Mouse (Mus musculus) large intestine, adult 2 months (tissue): ENCODE measurements around the gene Dtx3l. TPM values are rescaled to one million over a fixed set of nuclear protein-coding genes. Genes with fewer than 3 reads are reported as not detected.
"Not testable (repeated sequence)": the region's sequence is repeated elsewhere in the genome, so short reads cannot be mapped to it uniquely, and the experiment has no call there.

ENCODE experiments used
- DNase-seq: peaks from one replicate; pipeline ENCODE4 v3.0.0-alpha.2; 2012; ENCODE audit warnings: low read depth, low spot score
- WGBS: fragments of 180-500 bp; shearing (Covaris S2); methylation state at CpG from one replicate; pipeline ENCODE4 v1.1.7; 2018; 5-methylcytosine and 5-hydroxymethylcytosine counted together
- polyA plus RNA-seq: library from polyadenylated mRNA; depleted of rRNA; stranded (reverse); fragments of >200 nt; gene quantifications from 2 replicates; pipeline ENCODE4 v1.2.3, GENCODE M21; 2012; rRNA removed

Dtx3l gene
- polyA plus RNA-seq = 19.4 and 30.1 TPM in 2 replicates

DNA sequence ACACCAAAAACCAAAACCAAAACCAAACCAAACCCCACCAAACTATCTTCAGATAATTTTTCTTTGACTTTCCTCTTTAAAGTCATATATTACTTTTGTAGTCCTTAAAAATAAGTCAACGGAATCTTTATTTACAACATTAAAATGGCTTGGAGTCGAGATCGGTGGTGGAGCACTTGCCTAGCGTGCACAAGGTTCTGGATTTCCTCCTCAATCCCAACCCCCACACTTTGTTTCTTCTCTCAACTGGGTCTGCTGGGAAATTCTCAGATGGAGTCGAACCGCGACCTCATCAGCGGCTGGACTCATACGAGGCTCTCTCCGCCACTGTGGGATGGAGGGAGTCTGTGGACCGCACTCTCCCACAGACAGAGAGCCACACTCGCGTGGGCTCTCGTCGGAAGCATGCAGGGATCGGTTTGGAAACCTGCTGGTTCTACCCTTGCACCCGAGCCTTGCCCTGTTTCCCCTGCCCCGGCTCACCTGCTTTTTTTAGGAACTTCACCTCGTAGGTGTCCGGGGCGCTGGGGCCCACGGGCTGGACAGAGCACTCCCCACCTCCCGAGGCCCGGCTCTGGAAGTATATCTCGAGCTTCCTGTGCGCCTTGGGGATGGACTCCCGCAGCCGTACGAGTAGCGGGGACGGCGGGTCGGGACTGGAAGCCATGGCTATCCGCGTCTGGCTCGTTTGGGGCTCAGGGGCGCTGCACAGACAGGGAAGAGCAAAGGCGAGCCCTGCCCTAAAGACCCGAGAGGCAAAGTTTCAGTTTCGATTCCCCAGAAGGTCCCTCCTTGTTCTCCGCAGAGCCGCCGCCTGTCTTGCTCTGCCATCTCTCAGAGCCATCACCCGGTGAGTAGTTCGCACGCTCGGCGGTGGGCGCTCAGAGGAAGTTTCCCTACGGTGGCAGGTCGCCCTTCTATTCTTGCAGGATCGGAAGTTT, at the start of gene Dtx3l, which contains the start of gene Parp9:
TSS of gene Dtx3l (minus strand) at position 941 of the 941 bp plus-strand sequence.
TSS of gene Parp9 (plus strand) at position 260 of the 941 bp plus-strand sequence.
- no peak for DNase-seq
- under 1% methylated on average over 52 of the region's 52 CpGs for WGBS

DNA sequence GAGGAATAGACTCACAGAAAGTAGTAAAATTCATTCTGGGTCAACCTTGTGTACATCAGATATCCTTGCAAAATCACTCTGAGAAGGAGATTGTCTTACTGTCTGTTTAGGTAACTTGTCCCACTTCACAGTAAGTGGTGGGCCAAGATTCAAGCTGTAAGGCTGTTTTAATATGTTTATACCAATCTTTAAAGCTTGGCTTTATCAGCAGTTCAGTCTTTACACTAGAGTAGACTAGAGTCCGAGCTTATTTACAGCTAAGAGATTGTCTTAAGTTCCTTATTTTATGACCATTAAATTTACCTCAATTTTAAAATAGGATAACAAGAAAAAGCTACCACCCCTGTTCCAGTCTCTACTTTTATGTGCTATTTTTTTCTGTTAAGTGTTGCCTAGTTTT, 49.0 kb upstream of the Dtx3l start:
- 24% methylated on average over 1 of the region's 1 CpGs for WGBS

DNA sequence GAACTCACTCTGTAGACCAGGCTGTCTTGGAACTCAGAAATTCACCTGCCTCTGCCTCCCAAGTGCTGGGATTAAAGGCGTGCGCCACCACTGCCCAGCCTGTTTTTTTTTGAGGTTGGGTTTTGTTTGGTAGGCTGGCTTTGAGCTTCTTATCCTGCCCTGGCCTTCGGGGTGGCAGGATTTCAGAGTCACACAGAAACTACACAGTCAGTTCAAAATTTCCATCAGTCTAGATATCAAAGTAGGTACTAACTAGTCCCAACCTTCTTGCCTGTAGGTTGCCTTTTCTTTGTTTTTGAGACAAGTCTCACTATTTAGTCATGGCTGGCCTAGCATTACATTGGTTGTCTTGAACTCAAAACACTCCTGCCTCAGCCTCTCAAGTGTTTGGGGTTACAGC, 45.5 kb upstream of the Dtx3l start:
- WGBS = 22% methylated on average over 3 of the region's 3 CpGs
- no peak for DNase-seq

More for the DNA sequence above, 49.0 kb upstream of the Dtx3l start:
- DNase-seq = no peak

DNA sequence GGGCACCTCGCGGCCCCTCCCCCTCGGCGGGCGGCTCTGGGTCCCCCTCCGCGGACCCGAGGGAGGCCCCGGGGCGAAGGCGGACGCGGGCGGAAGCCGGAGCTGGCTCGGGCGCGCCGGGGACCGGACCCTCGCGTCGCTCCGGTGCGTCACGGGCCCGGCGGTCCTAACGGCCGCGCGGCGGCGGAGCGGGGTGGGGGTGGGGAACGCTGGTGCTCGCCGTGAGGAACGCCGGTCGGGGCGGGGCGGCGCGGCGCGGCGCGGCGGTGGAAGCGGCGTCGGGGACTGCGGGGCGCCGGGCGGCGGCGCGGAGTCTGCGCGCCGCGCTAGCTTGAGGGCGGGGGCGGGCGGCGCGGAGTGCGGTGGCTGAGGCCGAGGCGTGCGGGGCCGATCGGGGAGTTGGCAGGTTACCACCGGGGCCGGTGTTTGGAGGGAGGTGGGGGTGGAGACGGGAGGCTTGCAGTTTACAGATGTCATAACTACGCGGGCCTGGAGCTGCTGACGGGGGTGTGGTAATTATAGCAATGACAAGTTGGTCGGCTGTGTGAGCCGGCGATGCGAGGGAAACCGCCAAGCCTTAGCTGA, 44.7 kb upstream of the Dtx3l start:
- no peak for DNase-seq
- WGBS = under 1% methylated on average over 72 of the region's 86 CpGs

DNA sequence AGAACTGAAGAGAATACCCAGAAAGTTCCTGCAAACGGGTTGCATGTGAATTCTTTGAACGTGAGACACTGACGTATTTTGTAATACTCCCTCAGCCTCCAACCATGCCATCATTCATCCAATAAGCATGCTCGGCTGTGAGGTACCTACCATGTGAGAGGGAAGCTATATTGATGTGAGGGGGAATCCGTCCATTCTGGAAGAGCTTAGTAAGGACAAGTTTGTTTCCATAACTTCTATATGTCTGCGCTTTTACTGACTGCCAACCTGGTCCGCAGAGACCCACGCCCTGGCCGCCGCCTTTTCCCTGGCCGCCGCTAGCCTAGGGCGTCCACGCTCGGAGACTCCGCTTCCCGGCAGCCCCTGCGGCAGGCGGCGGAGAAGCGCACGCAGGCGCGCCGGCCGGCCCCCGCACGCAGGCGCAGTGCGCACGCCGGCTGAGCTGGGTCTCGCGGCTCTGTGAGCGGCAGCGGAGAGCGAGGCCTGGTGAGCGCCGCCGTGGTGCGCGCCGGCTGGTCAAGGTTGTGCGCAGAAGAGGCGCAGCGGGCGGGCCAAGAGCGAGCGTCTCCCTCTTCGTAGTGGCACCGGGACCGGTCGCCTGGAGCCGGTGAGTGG, 44.1 kb upstream of the Dtx3l start:
- 1% methylated on average over 54 of the region's 54 CpGs for WGBS
- peak; percentile 61 for DNase-seq

DNA sequence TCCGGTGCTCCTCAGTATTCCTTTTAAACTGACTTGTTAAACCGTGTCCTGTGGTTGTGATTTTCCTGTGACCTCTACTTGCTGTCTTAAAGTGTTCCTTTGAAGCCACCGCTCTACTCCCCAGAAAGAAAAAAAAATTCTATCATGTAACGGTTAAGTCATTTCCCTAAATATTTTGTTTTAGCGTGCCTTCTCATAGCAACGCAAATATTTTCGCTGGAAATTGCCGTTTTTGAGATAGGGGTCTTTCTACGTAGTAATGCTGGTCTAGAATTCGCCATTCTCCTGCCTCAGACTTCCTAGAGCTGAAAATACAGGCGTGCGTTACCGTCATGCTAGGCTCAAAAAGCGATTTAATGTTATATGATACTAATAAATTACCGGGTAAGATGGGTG, 43.6 kb upstream of the Dtx3l start:
- no peak for DNase-seq
- 4% methylated on average over 15 of the region's 15 CpGs for WGBS

DNA sequence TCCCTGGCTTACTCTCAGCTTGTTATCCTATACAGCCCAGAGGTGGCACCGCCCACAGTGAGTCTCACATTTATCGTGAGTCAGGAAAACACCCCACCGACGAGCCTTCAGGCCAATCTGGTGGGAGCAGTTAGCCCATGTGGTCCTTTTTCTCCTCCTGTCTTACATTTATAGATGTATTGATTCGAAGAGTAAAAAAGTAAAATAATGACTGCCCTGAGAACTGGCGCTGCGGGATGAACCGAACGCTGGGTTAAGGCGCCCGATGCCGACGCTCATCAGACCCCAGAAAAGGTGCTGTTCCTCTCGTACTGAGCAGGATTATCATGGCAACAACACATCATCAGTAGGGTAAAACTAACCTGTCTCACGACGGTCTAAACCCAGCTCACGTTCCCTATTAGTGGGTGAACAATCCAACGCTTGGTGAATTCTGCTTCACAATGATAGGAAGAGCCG, 42.4 kb upstream of the Dtx3l start:
- DNase-seq = peak; percentile 100
- WGBS = 61% methylated on average over 19 of the region's 19 CpGs

DNA sequence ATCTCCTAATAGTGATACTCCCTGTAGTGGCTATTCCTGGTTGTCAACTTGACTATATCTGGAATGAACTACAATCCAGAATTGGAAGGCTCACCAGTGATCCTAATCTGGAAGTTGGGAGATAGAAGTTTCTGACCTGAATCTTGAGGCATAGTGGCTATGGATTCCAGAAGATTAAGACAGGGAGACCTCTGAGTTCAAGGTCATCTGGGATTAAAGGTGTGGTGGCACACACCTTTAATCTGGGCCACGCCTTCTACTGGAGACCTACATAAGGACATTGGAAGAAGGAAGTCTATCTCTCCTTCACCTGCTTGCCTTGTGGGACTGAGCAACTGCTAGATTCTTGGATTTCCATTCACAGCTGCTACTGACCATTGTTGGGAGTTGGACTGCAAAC, 39.5 kb upstream of the Dtx3l start, which contains the start of gene Kpna1:
TSS of gene Kpna1 (plus strand) at position 301 of the 400 bp plus-strand sequence.
- WGBS = 93% methylated on average over 1 of the region's 1 CpGs
- not testable (repeated sequence) for DNase-seq

DNA sequence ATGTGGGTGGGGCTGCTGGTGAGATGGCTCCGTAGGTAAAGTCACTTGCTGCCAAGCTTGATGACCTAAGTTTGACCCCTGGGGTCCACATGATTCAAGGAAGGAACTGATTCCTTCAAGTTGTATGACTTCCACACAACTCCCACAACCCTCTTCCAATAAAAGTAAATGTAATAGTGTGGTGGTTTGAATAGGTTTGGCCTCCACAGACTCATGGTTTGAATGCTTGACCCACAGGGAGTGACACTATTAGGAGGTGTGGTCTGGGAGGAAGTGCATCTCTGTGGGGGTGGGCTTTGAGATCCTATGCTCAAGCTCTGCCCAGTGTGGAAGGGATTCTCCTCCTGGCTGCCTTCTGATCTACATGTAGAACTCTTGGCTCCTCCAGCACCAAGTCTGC, 35.1 kb upstream of the Dtx3l start:
- 23% methylated on average over 1 of the region's 1 CpGs for WGBS
- DNase-seq = no peak

DNA sequence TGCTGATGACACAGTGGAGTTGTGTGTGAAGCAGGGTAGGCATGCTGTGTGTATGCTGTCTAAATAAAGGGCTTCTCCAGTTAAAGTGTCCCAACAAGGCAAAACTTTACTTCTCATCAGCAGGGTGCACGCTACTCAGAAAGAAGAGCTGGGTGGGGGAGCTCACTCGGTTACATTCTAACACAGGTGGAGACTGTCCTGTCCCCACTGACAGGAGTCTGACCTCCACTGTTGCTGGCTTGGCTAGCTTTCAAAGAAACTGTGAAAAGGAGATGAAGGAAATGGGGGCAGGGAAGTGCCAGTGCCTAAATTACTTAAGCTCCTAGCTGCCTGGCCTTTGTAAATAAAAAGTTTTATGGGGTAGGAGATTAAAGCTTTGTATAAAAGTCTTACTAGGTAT, 29.2 kb upstream of the Dtx3l start:
- 16% methylated on average over 2 of the region's 2 CpGs for WGBS
- DNase-seq = no peak

DNA sequence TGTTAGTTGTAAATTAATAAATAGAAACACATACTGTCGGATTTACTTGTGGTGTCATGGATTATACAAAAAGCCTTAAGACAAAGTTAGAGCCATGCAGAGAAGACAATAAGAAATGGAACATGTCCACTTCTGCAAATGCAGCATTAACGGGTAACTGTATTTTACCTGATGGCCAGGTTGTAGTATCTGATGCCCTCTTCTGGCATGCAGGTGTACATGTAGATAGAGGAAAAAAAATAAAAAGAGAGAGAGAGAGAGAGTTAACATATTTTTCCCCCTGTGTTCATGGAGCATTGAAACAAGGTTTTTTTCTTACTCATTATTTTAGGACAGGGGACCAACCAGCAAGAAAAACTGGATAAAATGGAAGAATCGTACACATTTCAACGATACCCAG, 28.4 kb upstream of the Dtx3l start:
- DNase-seq = no peak
- WGBS = 57% methylated on average over 4 of the region's 4 CpGs

DNA sequence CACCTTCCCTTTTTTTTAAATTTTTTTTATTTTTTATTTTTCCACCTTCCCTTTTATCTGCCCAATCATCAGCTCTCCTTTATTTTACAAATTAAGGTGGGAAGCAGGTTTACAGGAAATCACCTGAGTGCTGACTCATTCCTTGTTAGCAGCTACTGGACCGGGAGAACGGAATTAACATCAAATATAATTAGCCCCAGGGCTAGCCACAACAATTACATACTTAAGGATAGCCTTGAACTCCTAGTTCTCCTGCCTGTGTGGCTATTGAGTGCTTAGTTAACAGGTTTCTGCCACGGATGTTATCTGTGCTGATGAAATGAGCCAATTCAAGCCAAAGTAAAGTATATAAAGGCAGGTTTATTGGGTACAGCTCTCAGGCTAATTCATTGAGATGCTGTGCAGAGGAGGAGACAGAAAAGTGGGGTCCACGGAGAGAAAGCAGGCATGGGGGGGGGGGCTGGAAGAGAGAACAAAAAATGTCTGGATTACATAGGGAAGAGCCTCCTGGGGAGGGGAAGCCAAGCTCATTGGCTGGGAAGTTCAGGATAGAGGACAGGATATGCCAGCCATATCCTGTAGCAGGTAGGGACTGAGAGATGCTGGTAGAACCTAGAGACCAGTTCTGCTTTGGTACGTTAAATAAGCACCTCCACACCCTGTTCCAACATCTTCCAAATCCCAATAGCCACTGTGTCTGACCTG, 27.6 kb upstream of the Dtx3l start:
- DNase-seq = no peak
- 36% methylated on average over 5 of the region's 5 CpGs for WGBS

DNA sequence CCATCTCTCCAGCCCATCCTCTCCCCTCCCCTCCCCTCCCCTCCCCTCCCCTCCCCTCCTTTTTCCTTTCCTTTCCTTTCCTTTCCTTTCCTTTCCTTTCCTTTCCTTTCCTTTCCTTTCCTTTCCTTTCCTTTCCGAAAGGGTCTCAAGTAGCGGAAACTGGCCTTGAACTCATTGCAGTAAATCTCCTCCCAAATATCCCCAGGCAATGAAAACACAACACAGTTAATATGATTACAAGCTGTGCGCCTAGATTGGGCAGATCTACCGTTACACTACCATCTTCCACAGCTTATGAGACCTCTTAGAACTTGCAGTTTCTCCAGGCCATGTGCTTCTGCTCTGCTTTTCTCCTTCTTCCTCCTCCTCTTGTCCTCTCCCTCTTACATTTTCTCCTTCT, 27.0 kb upstream of the Dtx3l start:
- WGBS = 70% methylated on average over 4 of the region's 4 CpGs
- not testable (repeated sequence) for DNase-seq

DNA sequence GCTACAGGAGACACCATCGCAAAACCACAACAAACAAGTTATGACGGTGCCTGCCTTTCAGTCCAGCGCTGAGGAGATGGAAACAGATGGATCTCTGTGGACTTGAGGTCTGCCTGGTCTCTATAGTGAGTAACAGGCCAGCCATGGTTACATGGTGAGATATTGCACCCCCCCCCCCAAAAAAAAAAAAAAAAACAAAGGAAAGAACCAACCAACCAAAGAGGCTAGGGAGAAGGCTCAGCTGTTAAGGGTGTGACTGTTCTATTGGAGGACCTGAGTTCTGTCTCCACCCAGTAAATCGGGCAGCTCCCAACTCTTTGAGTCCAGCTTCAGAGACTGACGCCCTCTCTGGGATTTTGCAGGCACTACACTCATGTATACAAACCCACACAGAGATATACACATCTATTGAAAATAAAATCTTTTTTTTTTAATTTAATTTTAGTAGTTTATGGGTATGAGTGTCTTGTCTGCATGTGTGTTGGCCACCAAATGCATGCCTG, 13.7 kb upstream of the Dtx3l start:
- WGBS = 89% methylated on average over 5 of the region's 5 CpGs
- DNase-seq = no peak

DNA sequence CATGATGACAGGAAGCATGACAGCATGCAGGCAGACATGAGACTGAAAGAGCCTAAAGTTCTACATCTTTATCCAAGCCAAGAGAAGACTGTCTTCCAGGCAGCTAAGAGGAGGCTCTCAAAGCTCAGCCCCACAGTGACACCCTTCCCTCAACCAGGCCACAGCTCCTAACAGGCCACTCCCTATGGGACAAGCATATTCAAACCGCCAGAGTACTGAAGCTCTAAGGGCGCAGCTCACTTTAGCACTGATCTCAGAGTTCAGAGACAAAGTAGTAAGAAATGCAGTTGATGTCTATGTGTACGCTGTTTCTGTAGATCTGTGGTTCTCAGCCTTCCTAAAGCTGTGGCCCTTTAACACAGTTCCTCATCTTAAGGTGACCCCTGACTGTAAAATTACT, 12.3 kb upstream of the Dtx3l start:
- WGBS = 91% methylated on average over 3 of the region's 3 CpGs
- DNase-seq = no peak

DNA sequence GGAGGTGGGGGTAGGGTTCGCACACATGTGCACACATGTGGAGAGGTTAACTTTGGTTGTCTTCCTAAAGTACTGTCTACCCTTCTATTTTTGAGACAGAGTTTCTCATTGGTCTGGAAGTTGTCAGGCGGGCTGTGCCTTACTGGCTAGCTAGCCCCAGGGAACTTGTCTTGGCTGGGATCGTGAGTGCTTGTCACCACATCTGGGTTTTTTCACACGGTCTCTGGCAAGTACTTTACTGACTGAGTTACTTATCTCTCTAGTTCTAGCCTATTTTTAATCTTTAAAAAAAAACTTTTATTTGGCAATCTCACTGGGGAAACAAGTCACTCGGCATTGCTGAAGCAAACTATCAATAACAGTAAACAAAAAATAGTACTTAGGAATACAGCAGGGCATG, 10.3 kb upstream of the Dtx3l start:
- WGBS = 72% methylated on average over 5 of the region's 5 CpGs
- no peak for DNase-seq

DNA sequence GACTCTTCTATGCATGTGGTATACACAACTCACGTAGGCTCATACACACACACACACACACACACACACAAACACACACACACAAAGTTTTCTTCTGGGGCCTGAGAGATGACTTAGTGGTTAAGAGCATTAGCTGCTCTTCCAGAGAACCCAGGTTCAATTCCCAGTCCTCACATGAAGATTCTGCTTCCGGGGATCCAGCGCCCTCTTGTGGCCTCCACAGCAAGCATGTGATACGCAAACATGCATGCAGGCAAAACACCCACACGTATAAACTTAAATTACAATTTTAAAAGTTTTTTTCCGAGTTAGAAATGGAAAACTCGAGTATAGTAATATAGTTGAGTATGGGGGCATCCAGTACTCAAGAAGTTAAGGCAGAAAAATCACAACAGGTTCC, 2.4 kb upstream of the Dtx3l start:
- DNase-seq = no peak
- WGBS = 90% methylated on average over 7 of the region's 7 CpGs

DNA sequence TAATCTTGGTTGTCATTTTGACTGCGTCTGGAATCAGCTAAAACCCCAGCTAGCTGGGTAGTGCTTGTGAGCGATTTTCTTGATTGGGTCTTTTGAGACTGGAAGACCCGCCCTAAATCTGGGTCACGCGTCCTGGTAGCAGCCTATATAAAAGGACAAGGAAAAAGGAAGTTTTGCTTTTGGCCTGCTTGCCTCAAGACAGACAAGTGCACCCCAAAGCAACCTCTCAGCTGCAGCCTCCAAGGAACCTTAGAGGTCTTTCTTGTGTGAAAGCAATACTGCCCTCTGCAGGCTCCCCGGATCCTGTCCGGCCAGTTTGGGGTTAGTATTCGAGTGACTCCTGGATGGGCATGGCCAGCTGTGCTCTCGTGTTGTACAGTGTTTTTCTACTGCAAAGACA, 739 bp upstream of the Dtx3l start:
- peak; percentile 71 for DNase-seq
- 1% methylated on average over 9 of the region's 9 CpGs for WGBS

DNA sequence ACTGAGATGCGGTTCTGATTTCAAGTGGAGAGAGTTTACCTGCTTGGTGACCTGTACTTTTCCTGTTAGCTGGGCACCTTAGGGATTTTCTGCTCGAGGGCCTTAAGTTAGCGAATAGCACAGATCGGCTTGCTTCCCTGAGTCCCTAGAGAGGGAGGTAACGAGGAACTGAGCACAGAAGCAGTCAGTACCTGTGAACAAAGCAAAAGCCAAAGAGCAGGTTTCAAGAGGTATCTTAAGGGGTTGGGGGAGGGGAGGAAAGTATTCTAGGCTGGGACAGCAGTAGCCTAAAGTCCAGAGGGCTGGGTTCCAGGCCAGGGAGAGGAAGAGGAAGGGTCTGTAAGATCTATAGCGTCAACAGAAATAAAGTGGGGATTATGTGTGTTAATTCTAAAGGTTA, 310 bp upstream of the Dtx3l start:
- DNase-seq = no peak
- 3% methylated on average over 6 of the region's 6 CpGs for WGBS

DNA sequence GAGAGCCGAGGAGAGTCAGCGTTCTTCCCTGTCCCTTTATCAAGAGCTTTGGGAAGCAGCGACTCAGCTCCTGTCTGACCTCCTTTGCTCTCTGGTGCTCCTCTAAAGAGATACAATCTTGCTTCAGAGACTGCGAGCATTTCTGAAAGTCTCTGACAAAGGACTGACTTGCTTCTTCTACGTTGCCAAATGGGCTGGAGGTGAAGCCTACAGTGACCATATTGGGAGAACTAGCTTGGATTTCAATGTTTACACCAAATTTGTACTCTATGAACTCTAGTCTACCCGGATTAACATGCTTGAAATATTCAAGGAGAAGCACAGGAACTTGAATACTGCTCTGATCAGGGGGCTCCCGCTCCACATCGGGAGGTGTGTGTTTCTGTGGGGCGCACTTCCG, 5.8 kb downstream of the Dtx3l start:
- DNase-seq = no peak
- WGBS = 87% methylated on average over 10 of the region's 10 CpGs
